Mouse (Mus musculus): ENCODE data around the gene Dbx2. TPM values are rescaled to one million over a fixed set of nuclear protein-coding genes. Genes with fewer than 3 reads are reported as not detected.

The Dbx2 gene
- polyA plus RNA-seq, 2 experiments, result 6.6 to 8.6 TPM

DNA sequence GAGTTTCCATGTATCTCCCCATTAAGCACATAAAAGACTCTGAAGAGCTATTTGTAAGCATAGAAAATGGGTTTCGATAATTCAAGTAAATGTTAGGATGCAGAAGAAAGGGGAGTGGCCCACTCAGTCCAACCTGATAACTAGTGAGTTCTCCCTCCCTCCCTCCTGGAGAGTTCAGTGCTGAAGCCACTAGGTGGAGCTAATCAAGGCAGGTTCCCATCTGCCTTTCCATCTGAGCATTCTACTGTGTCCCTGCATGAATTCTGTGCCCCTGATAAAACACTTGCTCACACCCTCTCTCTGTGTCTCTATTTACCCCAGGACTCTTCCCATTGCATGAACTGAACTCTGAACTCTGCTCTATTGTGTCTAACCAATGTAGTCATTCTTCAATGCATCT lies 57.1 kb downstream of the Dbx2 start:
- ATAC-seq (ENCODE audit: low FRiP score, low read depth) (no peak), DNase-seq (ENCODE audit: low spot score) (peak; percentile 22)
- TF ChIP-seq POLR2A (IDR thresholded peaks at IDR 0.05; ENCODE audit: borderline replicate concordance, extremely low read depth, insufficient read depth, insufficient read length), result no peak
- H3K4me3 ChIP-seq (replicated peaks; ENCODE audit: low read length), result no peak overlapping the region
- H3K4me2 ChIP-seq (replicated peaks; ENCODE audit: low read depth, low read length, severe bottlenecking), result no peak overlapping the region
- H3K9me3 ChIP-seq (ENCODE audit: control insufficient read depth, low read length), result no peaks in the 10 kb centered on the region
- WGBS, result 64% methylated on average over 1 of the region's 1 CpGs
- H3K4me1 ChIP-seq (ENCODE audit: control insufficient read depth, insufficient read depth, low read length), result 0 out of 2 replicates have a peak, but pooled peaks cover 4% of the 10 kb centered on the region
- no peak overlapping the region for H3K9ac ChIP-seq (ENCODE audit: low read depth, low read length, severe bottlenecking)
- no peak overlapping the region for H3K27ac ChIP-seq (replicated peaks; ENCODE audit: low read depth, low read length)
- no peaks in the 10 kb centered on the region for H3K36me3 ChIP-seq (ENCODE audit: control insufficient read depth, insufficient read depth, low read length)
- H3K27me3 ChIP-seq (ENCODE audit: control insufficient read depth, insufficient read depth, low read length), result no peaks in the 10 kb centered on the region

DNA sequence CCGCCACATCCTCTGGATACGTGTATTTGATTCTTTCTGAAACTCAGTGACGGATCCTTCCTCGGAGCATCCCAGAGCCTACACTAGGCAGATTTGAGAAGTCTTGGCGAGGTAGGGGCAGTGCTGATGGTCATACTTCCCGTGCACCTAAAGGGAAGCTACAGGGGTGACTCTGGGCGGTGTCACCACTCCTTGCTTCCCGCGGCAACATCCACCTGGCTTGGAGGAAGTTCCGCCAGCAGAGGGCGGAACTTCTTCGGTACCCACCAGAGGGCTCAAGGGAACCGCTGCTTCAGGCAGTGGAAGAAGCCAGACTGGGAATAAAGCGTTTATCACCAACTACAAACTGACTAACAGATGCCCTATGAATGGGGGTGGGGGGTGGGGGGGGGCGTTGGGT lies 68.9 kb downstream of the Dbx2 start:
- Histone ChIP-seq H3K9me3 (ENCODE audit: control insufficient read depth, low read length) (no peaks in the 10 kb centered on the region), H3K4me3 (replicated peaks; ENCODE audit: low read length) (no peak overlapping the region), H3K27me3 (ENCODE audit: control insufficient read depth, insufficient read depth, low read length) (no peaks in the 10 kb centered on the region), H3K4me2 (replicated peaks; ENCODE audit: low read depth, low read length, severe bottlenecking) (no peak overlapping the region), H3K4me1 (ENCODE audit: control insufficient read depth, insufficient read depth, low read length) (no peaks in the 10 kb centered on the region), H3K9ac (ENCODE audit: low read depth, low read length, severe bottlenecking) (no peak overlapping the region), H3K36me3 (ENCODE audit: control insufficient read depth, insufficient read depth, low read length) (no peaks in the 10 kb centered on the region), H3K27ac (replicated peaks; ENCODE audit: low read depth, low read length) (no peak overlapping the region)
- ATAC-seq (ENCODE audit: low FRiP score, low read depth), result no peak
- WGBS, result 91% methylated on average over 15 of the region's 15 CpGs
- TF ChIP-seq POLR2A (IDR thresholded peaks at IDR 0.05; ENCODE audit: borderline replicate concordance, extremely low read depth, insufficient read depth, insufficient read length), result no peak
- no peak for DNase-seq (ENCODE audit: low spot score)

DNA sequence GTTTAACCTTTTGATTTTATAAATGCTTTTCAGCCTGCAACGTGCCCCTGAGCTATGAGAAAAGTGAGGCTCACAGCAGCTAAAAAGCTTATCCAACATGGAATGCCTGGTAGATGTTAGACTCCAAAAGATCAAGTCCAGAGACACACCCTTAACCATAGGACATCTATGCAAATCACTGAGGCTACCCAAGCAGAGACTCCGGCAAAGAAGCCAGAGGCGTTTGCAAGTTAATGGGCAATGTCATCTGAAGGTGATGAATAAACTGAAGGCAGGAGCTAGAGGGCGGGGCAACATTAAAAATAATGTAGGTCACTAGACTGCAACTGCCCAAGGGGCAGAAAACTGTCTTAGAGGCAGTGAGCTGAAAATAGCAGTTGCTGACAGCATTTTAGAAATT lies 70.9 kb downstream of the Dbx2 start:
- Histone ChIP-seq H3K27me3 (ENCODE audit: control insufficient read depth, insufficient read depth, low read length) (no peaks in the 10 kb centered on the region), H3K9me3 (ENCODE audit: control insufficient read depth, low read length) (no peaks in the 10 kb centered on the region), H3K4me2 (replicated peaks; ENCODE audit: low read depth, low read length, severe bottlenecking) (no peak overlapping the region), H3K9ac (ENCODE audit: low read depth, low read length, severe bottlenecking) (no peak overlapping the region), H3K36me3 (ENCODE audit: control insufficient read depth, insufficient read depth, low read length) (no peaks in the 10 kb centered on the region), H3K4me3 (replicated peaks; ENCODE audit: low read length) (no peak overlapping the region), H3K27ac (replicated peaks; ENCODE audit: low read depth, low read length) (no peak overlapping the region), H3K4me1 (ENCODE audit: control insufficient read depth, insufficient read depth, low read length) (no peaks in the 10 kb centered on the region)
- TF ChIP-seq POLR2A (IDR thresholded peaks at IDR 0.05; ENCODE audit: borderline replicate concordance, extremely low read depth, insufficient read depth, insufficient read length), result no peak
- 44% methylated on average over 4 of the region's 4 CpGs for WGBS
- ATAC-seq (ENCODE audit: low FRiP score, low read depth), result no peak
- DNase-seq (ENCODE audit: low spot score), result no peak

DNA sequence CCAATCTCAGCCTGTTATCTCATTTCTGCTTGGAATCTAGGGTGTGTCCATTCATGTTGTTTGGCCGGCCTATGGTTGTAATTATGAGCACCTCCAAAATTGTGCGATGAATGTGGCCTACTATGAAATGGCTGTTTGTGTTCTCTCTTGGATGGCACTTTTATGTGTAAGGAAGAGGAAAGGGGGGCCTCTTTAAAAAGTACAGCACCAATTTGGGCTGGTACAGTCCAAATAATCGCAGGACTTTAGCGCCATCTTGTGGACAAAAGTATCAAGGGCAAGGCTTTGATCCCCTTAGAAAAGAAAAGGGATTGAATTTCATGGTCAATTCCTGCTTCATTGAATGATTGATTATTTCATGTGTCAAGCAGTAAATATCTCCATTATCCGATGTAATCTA lies 81.1 kb downstream of the Dbx2 start:
- H3K27ac ChIP-seq (replicated peaks; ENCODE audit: low read depth, low read length), result no peak overlapping the region
- ATAC-seq (ENCODE audit: low FRiP score, low read depth) (no peak), DNase-seq (ENCODE audit: low spot score) (peak; percentile 82)
- WGBS, result 18% methylated on average over 5 of the region's 5 CpGs
- no peaks in the 10 kb centered on the region for H3K36me3 ChIP-seq (ENCODE audit: control insufficient read depth, insufficient read depth, low read length)
- H3K27me3 ChIP-seq (ENCODE audit: control insufficient read depth, insufficient read depth, low read length), result no peaks in the 10 kb centered on the region
- no peak overlapping the region for H3K4me3 ChIP-seq (replicated peaks; ENCODE audit: low read length)
- no peaks in the 10 kb centered on the region for H3K4me1 ChIP-seq (ENCODE audit: control insufficient read depth, insufficient read depth, low read length)
- TF ChIP-seq POLR2A (IDR thresholded peaks at IDR 0.05; ENCODE audit: borderline replicate concordance, extremely low read depth, insufficient read depth, insufficient read length), result no peak
- H3K9ac ChIP-seq (ENCODE audit: low read depth, low read length, severe bottlenecking), result no peak overlapping the region
- H3K4me2 ChIP-seq (replicated peaks; ENCODE audit: low read depth, low read length, severe bottlenecking), result no peak overlapping the region
- H3K9me3 ChIP-seq (ENCODE audit: control insufficient read depth, low read length), result no peaks in the 10 kb centered on the region

Other genes with a start within 250 kb of the Dbx2 start
- 15.9 and 16.2 TPM in 2 replicates for gene Nell2, start 127.4 kb downstream of the Dbx2 start, polyA plus RNA-seq (2012; rRNA removed)
- gene Nell2, start 127.4 kb downstream of the Dbx2 start, polyA plus RNA-seq (2014; fragmentation: Nextera tagmentation; extraction: Ambion mirVana), result 17.5 and 22.6 TPM in 2 replicates
- 42.1 and 46.9 TPM in 2 replicates for gene Ano6, start 134.9 kb upstream of the Dbx2 start, polyA plus RNA-seq (2012; rRNA removed)
- 52.3 and 61.5 TPM in 2 replicates for gene Ano6, start 134.9 kb upstream of the Dbx2 start, polyA plus RNA-seq (2014; fragmentation: Nextera tagmentation; extraction: Ambion mirVana)

Measured in limb, embryonic 14.5 days (tissue).